Comparison of ENCODE assay signal across 16 mouse cellular contexts in genomic region chr13:73839740-73840139, GRCm38 (mm10).
"Had no signal": no experiment of that assay in that cellular context is flagged by ENCODE, and none has a peak within 500 bp of the region (broad histone marks: within the 10 kb centered on the region; RNA-seq: fewer than 3 reads in every experiment).

No protein-coding gene starts in this region.

- H3K27ac ChIP-seq: layer of hippocampus, adult 2 months; limb, embryonic 13.5 days; liver, embryonic 12.5 days; liver, embryonic 15.5 days; lung, embryonic 15.5 days; midbrain, embryonic 13.5 days had no signal

- ATAC-seq: liver, embryonic 12.5 days had no signal

- H3K4me1 ChIP-seq: liver, embryonic 12.5 days; liver, embryonic 15.5 days had no signal

- H3K27me3 ChIP-seq: lung, embryonic 15.5 days had no signal

- H3K9me3 ChIP-seq: limb, embryonic 13.5 days; liver, embryonic 12.5 days; liver, embryonic 15.5 days; lung, embryonic 15.5 days; megakaryocyte, embryonic 14.5 days; midbrain, embryonic 13.5 days had no signal

- H3K9ac ChIP-seq: limb, embryonic 13.5 days; liver, embryonic 12.5 days; liver, embryonic 15.5 days; lung, embryonic 15.5 days; midbrain, embryonic 13.5 days had no signal

- H3K36me3 ChIP-seq: liver, embryonic 12.5 days; liver, embryonic 15.5 days; lung, embryonic 15.5 days; midbrain, embryonic 13.5 days had no signal

- DNase-seq: kidney, adult 9 months; kidney, postnatal 14 days; layer of hippocampus, adult 9-11 months; liver; lung, adult 18-20 months; lung, postnatal 10 days; lung, postnatal 36 days; thymus, adult 18-20 months; thymus, postnatal 36 days had no signal

- H3K4me2 ChIP-seq: limb, embryonic 13.5 days; liver, embryonic 12.5 days; liver, embryonic 15.5 days; lung, embryonic 15.5 days; midbrain, embryonic 13.5 days had no signal

- H3K4me3 ChIP-seq: layer of hippocampus, adult 2 months; limb, embryonic 13.5 days; liver, embryonic 12.5 days; liver, embryonic 15.5 days; lung, embryonic 15.5 days; megakaryocyte, embryonic 14.5 days; midbrain, embryonic 13.5 days had no signal
